Mouse (Mus musculus): ENCODE measurements around the gene Pnmal2. TPM values are rescaled to one million over a fixed set of nuclear protein-coding genes. Genes with fewer than 3 reads are reported as not detected.

Pnmal2 gene
- polyA plus RNA-seq, 1 experiment: 3.0 TPM

GRCm38 (mm10) chr7:16988405-16988804, 43.9 kb downstream of the Pnmal2 start:
- TF ChIP-seq POLR2A (IDR thresholded peaks at IDR 0.05; ENCODE audit: control insufficient read depth, extremely low read depth, insufficient read depth, low read length, poor library complexity) (no peak), CTCF (IDR thresholded peaks at IDR 0.05; ENCODE audit: borderline replicate concordance, control insufficient read depth, extremely low read depth, insufficient read depth, low read length, poor library complexity) (no peak)
- Histone ChIP-seq H3K27me3 (ENCODE audit: control insufficient read depth, insufficient read depth, low read length) (no peaks in the 10 kb centered on the region), H3K36me3 (ENCODE audit: control insufficient read depth, insufficient read depth, low read length) (no peaks in the 10 kb centered on the region), H3K4me1 (replicated peaks; ENCODE audit: control insufficient read depth, insufficient read depth, low read length) (peaks cover 32% of the 10 kb centered on the region), H3K4me3 (ENCODE audit: control insufficient read depth, insufficient read depth, low read length) (no peak overlapping the region), H3K27ac (ENCODE audit: control insufficient read depth, insufficient read depth, low read length) (no peak overlapping the region)
- no peak for DNase-seq
- 75% methylated on average over 3 of the region's 3 CpGs for WGBS

GRCm38 (mm10) chr7:16990006-16990744, 45.7 kb downstream of the Pnmal2 start:
- no peaks in the 10 kb centered on the region for H3K36me3 ChIP-seq (ENCODE audit: control insufficient read depth, insufficient read depth, low read length)
- H3K27me3 ChIP-seq (ENCODE audit: control insufficient read depth, insufficient read depth, low read length): no peaks in the 10 kb centered on the region; the same call in 1 of the 2 replicates
- WGBS: 21% methylated on average over 15 of the region's 15 CpGs
- peak; percentile 38 for DNase-seq
- peaks cover 35% of the 10 kb centered on the region for H3K4me1 ChIP-seq (replicated peaks; ENCODE audit: control insufficient read depth, insufficient read depth, low read length)
- TF ChIP-seq CTCF (IDR thresholded peaks at IDR 0.05; ENCODE audit: borderline replicate concordance, control insufficient read depth, extremely low read depth, insufficient read depth, low read length, poor library complexity): no peak
- no peak for TF ChIP-seq POLR2A (IDR thresholded peaks at IDR 0.05; ENCODE audit: control insufficient read depth, extremely low read depth, insufficient read depth, low read length, poor library complexity)
- peak overlapping the region; percentile 76 for H3K27ac ChIP-seq (ENCODE audit: control insufficient read depth, insufficient read depth, low read length)
- H3K4me3 ChIP-seq (ENCODE audit: control insufficient read depth, insufficient read depth, low read length): no peak overlapping the region

- TF ChIP-seq CTCF (IDR thresholded peaks at IDR 0.05; ENCODE audit: borderline replicate concordance, control insufficient read depth, extremely low read depth, insufficient read depth, low read length, poor library complexity): no peak
- TF ChIP-seq POLR2A (IDR thresholded peaks at IDR 0.05; ENCODE audit: control insufficient read depth, extremely low read depth, insufficient read depth, low read length, poor library complexity): no peak
- DNase-seq: no peak
- H3K4me3 ChIP-seq (ENCODE audit: control insufficient read depth, insufficient read depth, low read length): no peak overlapping the region
- WGBS: 69% methylated on average over 18 of the region's 18 CpGs
- no peak overlapping the region for H3K27ac ChIP-seq (ENCODE audit: control insufficient read depth, insufficient read depth, low read length)
- no peaks in the 10 kb centered on the region; the same call in 1 of the 2 replicates for H3K27me3 ChIP-seq (ENCODE audit: control insufficient read depth, insufficient read depth, low read length)
- peaks cover 38% of the 10 kb centered on the region for H3K4me1 ChIP-seq (replicated peaks; ENCODE audit: control insufficient read depth, insufficient read depth, low read length)
- no peaks in the 10 kb centered on the region for H3K36me3 ChIP-seq (ENCODE audit: control insufficient read depth, insufficient read depth, low read length)
Measured at GRCm38 (mm10) chr7:16991681-16992450, 47.4 kb downstream of the Pnmal2 start.

- no peak within 1 kb of the TSS for H3K4me3 ChIP-seq (ENCODE audit: control insufficient read depth, insufficient read depth, low read length)
- no peak within 1 kb of the TSS for H3K27ac ChIP-seq (ENCODE audit: control insufficient read depth, insufficient read depth, low read length)
- TF ChIP-seq CTCF (IDR thresholded peaks at IDR 0.05; ENCODE audit: borderline replicate concordance, control insufficient read depth, extremely low read depth, insufficient read depth, low read length, poor library complexity) (no peak), POLR2A (IDR thresholded peaks at IDR 0.05; ENCODE audit: control insufficient read depth, extremely low read depth, insufficient read depth, low read length, poor library complexity) (no peak)
- peaks cover 38% of the 10 kb centered on the region for H3K4me1 ChIP-seq (replicated peaks; ENCODE audit: control insufficient read depth, insufficient read depth, low read length)
- H3K36me3 ChIP-seq (ENCODE audit: control insufficient read depth, insufficient read depth, low read length): no peaks in the 10 kb centered on the region
- no peak for DNase-seq
- H3K27me3 ChIP-seq (ENCODE audit: control insufficient read depth, insufficient read depth, low read length): no peaks in the 10 kb centered on the region; the same call in 1 of the 2 replicates
- WGBS: 98% methylated on average over 5 of the region's 5 CpGs
Measured at GRCm38 (mm10) chr7:16992451-16992807, 47.9 kb downstream of the Pnmal2 start, which contains the start of gene Ccdc8. Gene Ccdc8 (plus strand): TSS chr7:16992708.

- no peaks in the 10 kb centered on the region; the same call in 1 of the 2 replicates for H3K27me3 ChIP-seq (ENCODE audit: control insufficient read depth, insufficient read depth, low read length)
- no peak for DNase-seq
- no peaks in the 10 kb centered on the region for H3K36me3 ChIP-seq (ENCODE audit: control insufficient read depth, insufficient read depth, low read length)
- 23% methylated on average over 27 of the region's 27 CpGs for WGBS
- H3K4me3 ChIP-seq (ENCODE audit: control insufficient read depth, insufficient read depth, low read length): peak overlapping the region; percentile 10; the same call in 1 of the 2 replicates
- peaks cover 34% of the 10 kb centered on the region for H3K4me1 ChIP-seq (replicated peaks; ENCODE audit: control insufficient read depth, insufficient read depth, low read length)
- no peak for TF ChIP-seq POLR2A (IDR thresholded peaks at IDR 0.05; ENCODE audit: control insufficient read depth, extremely low read depth, insufficient read depth, low read length, poor library complexity)
- TF ChIP-seq CTCF (IDR thresholded peaks at IDR 0.05; ENCODE audit: borderline replicate concordance, control insufficient read depth, extremely low read depth, insufficient read depth, low read length, poor library complexity): no peak
- H3K27ac ChIP-seq (ENCODE audit: control insufficient read depth, insufficient read depth, low read length): no peak overlapping the region
Measured at GRCm38 (mm10) chr7:16993651-16994399, 49.3 kb downstream of the Pnmal2 start.

GRCm38 (mm10) chr7:16994400-16994799, 49.9 kb downstream of the Pnmal2 start:
- no peak for DNase-seq
- WGBS: 40% methylated on average over 20 of the region's 20 CpGs
- Histone ChIP-seq H3K27me3 (ENCODE audit: control insufficient read depth, insufficient read depth, low read length) (no peaks in the 10 kb centered on the region; the same call in 1 of the 2 replicates), H3K36me3 (ENCODE audit: control insufficient read depth, insufficient read depth, low read length) (no peaks in the 10 kb centered on the region), H3K4me3 (ENCODE audit: control insufficient read depth, insufficient read depth, low read length) (no peak overlapping the region), H3K27ac (ENCODE audit: control insufficient read depth, insufficient read depth, low read length) (no peak overlapping the region), H3K4me1 (replicated peaks; ENCODE audit: control insufficient read depth, insufficient read depth, low read length) (peaks cover 33% of the 10 kb centered on the region)
- no peak for TF ChIP-seq CTCF (IDR thresholded peaks at IDR 0.05; ENCODE audit: borderline replicate concordance, control insufficient read depth, extremely low read depth, insufficient read depth, low read length, poor library complexity)
- TF ChIP-seq POLR2A (IDR thresholded peaks at IDR 0.05; ENCODE audit: control insufficient read depth, extremely low read depth, insufficient read depth, low read length, poor library complexity): no peak
